Mouse (Mus musculus): ENCODE measurements around the gene Nos3. TPM values are rescaled to one million over a fixed set of nuclear protein-coding genes. Genes with fewer than 3 reads are reported as not detected.

Nos3 gene
- polyA plus RNA-seq, 1 experiment, result 10.2 TPM

GRCm38 (mm10) chr5:24351701-24352171 lies 12.9 kb upstream of the Nos3 start:
- Histone ChIP-seq H3K27ac (replicated peaks; ENCODE audit: low read depth, low read length) (no peak overlapping the region), H3K4me3 (ENCODE audit: insufficient read depth, low read depth, low read length) (peak overlapping the region; percentile 50), H3K4me1 (ENCODE audit: control insufficient read depth, insufficient read depth, insufficient read length, low read length) (peaks cover 3% of the 10 kb centered on the region)

DNA sequence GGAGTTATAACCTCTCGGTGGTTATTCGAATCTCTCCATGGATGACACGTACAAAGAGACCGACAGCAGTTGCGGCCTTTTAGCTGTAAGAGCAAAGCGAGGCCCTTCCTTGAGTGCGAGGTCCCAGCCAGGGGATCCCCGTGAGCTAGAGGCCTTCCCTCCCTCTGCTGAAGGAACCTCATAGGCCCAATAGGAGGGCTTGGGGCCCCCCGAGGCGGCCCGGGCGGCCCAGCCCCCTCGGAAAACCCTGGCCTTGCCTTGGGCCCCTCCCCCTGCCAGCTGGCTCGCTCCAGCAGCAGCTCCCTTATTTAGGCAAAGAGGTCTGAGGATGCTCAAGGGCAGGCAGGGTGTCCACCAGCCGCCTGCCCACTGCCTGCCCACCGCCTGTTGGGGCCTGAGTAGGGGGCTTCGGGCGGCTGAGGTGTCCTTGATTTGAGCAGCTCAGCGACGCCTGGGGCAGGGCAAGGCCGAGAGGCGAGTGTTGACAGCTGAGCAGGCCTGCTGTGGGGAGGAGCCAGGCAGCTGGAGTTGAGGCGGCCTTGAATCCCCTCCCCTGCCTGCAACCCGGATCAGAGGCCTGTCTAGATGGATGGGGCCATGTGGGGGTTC lies 12.3 kb upstream of the Nos3 start:
- no peak overlapping the region for H3K27ac ChIP-seq (replicated peaks; ENCODE audit: low read depth, low read length)
- H3K4me1 ChIP-seq (ENCODE audit: control insufficient read depth, insufficient read depth, insufficient read length, low read length), result peaks cover 3% of the 10 kb centered on the region
- H3K4me3 ChIP-seq (ENCODE audit: insufficient read depth, low read depth, low read length), result 0 out of 2 replicates have a peak overlapping the region, but pooled peaks have one; percentile 45

DNA sequence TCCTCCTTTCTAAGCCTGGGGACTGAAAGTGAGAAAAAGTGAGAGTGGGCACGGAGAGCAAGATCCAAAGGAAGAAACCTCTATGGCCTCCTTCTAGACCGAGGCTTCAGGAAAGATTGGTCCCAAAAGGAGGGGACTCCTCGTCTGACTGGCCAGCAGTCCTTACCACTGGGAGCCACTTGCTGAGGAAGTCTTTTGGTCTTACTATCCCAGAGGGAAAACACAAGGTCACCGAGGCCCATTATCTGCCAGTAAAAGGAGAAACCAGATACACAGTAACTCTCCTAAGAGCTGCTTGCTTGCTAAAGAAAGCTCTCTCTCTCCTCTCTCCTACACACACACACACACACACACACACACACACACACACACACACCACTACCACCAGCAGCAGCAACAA lies 11.3 kb upstream of the Nos3 start:
- Histone ChIP-seq H3K4me1 (ENCODE audit: control insufficient read depth, insufficient read depth, insufficient read length, low read length) (peaks cover 3% of the 10 kb centered on the region), H3K4me3 (ENCODE audit: insufficient read depth, low read depth, low read length) (no peak overlapping the region), H3K27ac (replicated peaks; ENCODE audit: low read depth, low read length) (no peak overlapping the region)

GRCm38 (mm10) chr5:24356764-24357163 lies 7.8 kb upstream of the Nos3 start:
- Histone ChIP-seq H3K4me3 (ENCODE audit: insufficient read depth, low read depth, low read length) (no peak overlapping the region), H3K4me1 (ENCODE audit: control insufficient read depth, insufficient read depth, insufficient read length, low read length) (peaks cover 6% of the 10 kb centered on the region; the same call in 1 of the 2 replicates), H3K27ac (replicated peaks; ENCODE audit: low read depth, low read length) (no peak overlapping the region)

- Histone ChIP-seq H3K4me3 (ENCODE audit: insufficient read depth, low read depth, low read length) (no peak overlapping the region), H3K27ac (replicated peaks; ENCODE audit: low read depth, low read length) (no peak overlapping the region), H3K4me1 (ENCODE audit: control insufficient read depth, insufficient read depth, insufficient read length, low read length) (peaks cover 6% of the 10 kb centered on the region; the same call in 1 of the 2 replicates)
Measured at GRCm38 (mm10) chr5:24357461-24357860, 7.1 kb upstream of the Nos3 start.

DNA sequence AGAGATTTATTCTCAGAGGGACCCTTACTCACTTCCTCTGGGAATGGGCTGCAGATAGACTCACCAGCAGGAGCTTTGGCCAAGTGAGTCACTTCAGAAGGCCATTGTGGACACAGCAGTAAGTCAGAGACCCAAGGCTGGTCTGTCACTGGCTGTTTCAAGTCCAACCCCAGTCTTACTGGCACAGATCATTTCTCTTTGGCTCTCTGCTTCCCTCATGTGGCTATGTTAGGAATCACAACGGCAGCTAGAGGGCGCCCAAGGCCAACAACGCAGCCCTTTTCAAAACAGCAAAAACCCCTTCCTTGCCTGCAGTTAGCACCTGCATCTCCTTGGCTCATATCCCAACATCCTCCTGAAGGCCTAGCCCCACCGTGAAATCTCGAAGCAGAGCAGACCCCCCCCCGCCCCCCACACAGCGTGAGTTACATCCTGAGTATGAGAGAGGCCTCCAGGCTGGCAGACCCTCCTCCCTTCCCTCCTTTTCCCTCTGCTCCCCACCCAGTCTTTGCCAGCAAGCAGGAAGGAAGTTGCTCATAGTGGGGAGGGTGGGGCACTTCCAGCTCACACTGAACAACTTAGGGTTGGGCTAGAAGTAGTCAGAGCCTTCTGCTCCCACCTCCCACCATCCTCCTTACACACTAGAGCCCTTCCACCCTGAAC lies 3.7 kb upstream of the Nos3 start:
- Histone ChIP-seq H3K27ac (replicated peaks; ENCODE audit: low read depth, low read length) (no peak overlapping the region), H3K4me1 (ENCODE audit: control insufficient read depth, insufficient read depth, insufficient read length, low read length) (peaks cover 15% of the 10 kb centered on the region), H3K4me3 (ENCODE audit: insufficient read depth, low read depth, low read length) (no peak overlapping the region)

- H3K4me1 ChIP-seq (ENCODE audit: control insufficient read depth, insufficient read depth, insufficient read length, low read length), result peaks cover 20% of the 10 kb centered on the region
- no peak overlapping the region for H3K27ac ChIP-seq (replicated peaks; ENCODE audit: low read depth, low read length)
- H3K4me3 ChIP-seq (ENCODE audit: insufficient read depth, low read depth, low read length), result no peak overlapping the region
Measured at GRCm38 (mm10) chr5:24363467-24363866, 1.1 kb upstream of the Nos3 start.

DNA sequence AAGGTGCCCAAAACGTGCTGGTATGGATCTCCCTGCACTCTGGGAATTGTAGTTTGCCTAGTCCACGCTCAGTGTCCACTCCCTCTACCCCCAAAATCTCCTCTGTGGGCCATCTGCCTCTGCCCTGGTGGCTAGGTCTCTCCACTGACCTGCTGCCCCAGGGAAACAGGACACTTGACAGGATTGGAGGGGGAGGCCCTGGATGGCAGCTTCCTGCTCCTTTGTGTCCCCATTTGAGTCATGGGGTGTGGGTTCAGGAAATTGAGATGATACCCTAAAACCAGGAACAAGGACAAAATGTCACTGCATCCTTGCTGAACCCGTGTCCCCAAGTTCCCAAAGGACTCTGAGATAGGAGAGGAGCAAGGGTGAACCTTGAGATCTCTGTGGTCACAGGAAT lies 549 bp upstream of the Nos3 start:
- H3K4me1 ChIP-seq (ENCODE audit: control insufficient read depth, insufficient read depth, insufficient read length, low read length), result peaks cover 20% of the 10 kb centered on the region
- no peak overlapping the region for H3K4me3 ChIP-seq (ENCODE audit: insufficient read depth, low read depth, low read length)

GRCm38 (mm10) chr5:24364963-24365362 lies 353 bp downstream of the Nos3 start:
- Histone ChIP-seq H3K27ac (replicated peaks; ENCODE audit: low read depth, low read length) (peak overlapping the region; percentile 93), H3K4me1 (ENCODE audit: control insufficient read depth, insufficient read depth, insufficient read length, low read length) (peaks cover 17% of the 10 kb centered on the region), H3K4me3 (ENCODE audit: insufficient read depth, low read depth, low read length) (peak overlapping the region; percentile 69)

More for the DNA sequence above, 549 bp upstream of the Nos3 start:
- peak overlapping the region; percentile 55 for H3K27ac ChIP-seq (replicated peaks; ENCODE audit: low read depth, low read length)

GRCm38 (mm10) chr5:24365528-24365927 lies 918 bp downstream of the Nos3 start:
- peak overlapping the region; percentile 69 for H3K4me3 ChIP-seq (ENCODE audit: insufficient read depth, low read depth, low read length)
- H3K4me1 ChIP-seq (ENCODE audit: control insufficient read depth, insufficient read depth, insufficient read length, low read length), result peaks cover 16% of the 10 kb centered on the region
- peak overlapping the region; percentile 93 for H3K27ac ChIP-seq (replicated peaks; ENCODE audit: low read depth, low read length)

GRCm38 (mm10) chr5:24366426-24366825 lies 1.8 kb downstream of the Nos3 start:
- Histone ChIP-seq H3K4me1 (ENCODE audit: control insufficient read depth, insufficient read depth, insufficient read length, low read length) (peaks cover 14% of the 10 kb centered on the region), H3K4me3 (ENCODE audit: insufficient read depth, low read depth, low read length) (no peak overlapping the region), H3K27ac (replicated peaks; ENCODE audit: low read depth, low read length) (peak overlapping the region; percentile 60)

GRCm38 (mm10) chr5:24369767-24370166 lies 5.2 kb downstream of the Nos3 start:
- no peak overlapping the region for H3K27ac ChIP-seq (replicated peaks; ENCODE audit: low read depth, low read length)
- H3K4me1 ChIP-seq (ENCODE audit: control insufficient read depth, insufficient read depth, insufficient read length, low read length), result peaks cover 6% of the 10 kb centered on the region
- H3K4me3 ChIP-seq (ENCODE audit: insufficient read depth, low read depth, low read length), result no peak overlapping the region

- Histone ChIP-seq H3K27ac (replicated peaks; ENCODE audit: low read depth, low read length) (no peak overlapping the region), H3K4me3 (ENCODE audit: insufficient read depth, low read depth, low read length) (no peak overlapping the region), H3K4me1 (ENCODE audit: control insufficient read depth, insufficient read depth, insufficient read length, low read length) (no peaks in the 10 kb centered on the region)
Measured at GRCm38 (mm10) chr5:24373807-24374206, 9.2 kb downstream of the Nos3 start.

DNA sequence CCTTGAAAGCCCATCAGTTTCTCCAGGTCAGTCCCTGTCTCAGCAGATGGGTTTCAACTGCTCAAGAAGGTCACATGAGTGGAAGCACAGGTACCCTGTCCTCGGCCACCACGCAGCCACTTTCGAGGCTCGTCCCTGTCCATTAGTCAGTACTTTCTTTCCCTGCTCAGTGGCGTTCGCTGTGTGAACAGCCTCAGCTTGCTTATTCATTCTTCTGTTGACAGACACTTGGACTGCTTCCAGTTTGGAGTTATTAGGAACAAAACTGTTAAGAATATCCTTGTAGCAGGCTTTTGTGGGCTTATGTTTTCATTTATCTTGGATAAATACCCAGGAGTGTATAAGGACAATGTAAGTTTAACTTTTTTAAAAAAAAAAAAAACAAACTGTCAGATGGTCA lies 9.6 kb downstream of the Nos3 start:
- no peak overlapping the region for H3K27ac ChIP-seq (replicated peaks; ENCODE audit: low read depth, low read length)
- H3K4me1 ChIP-seq (ENCODE audit: control insufficient read depth, insufficient read depth, insufficient read length, low read length), result no peaks in the 10 kb centered on the region
- H3K4me3 ChIP-seq (ENCODE audit: insufficient read depth, low read depth, low read length), result no peak overlapping the region

GRCm38 (mm10) chr5:24374666-24375328 lies 10.2 kb downstream of the Nos3 start:
- Histone ChIP-seq H3K27ac (replicated peaks; ENCODE audit: low read depth, low read length) (no peak overlapping the region), H3K4me1 (ENCODE audit: control insufficient read depth, insufficient read depth, insufficient read length, low read length) (no peaks in the 10 kb centered on the region), H3K4me3 (ENCODE audit: insufficient read depth, low read depth, low read length) (no peak overlapping the region)

Measured in brown adipose tissue, adult 24 weeks (tissue).